Mouse (Mus musculus): ENCODE results near the gene Cdh22. TPM values are rescaled to one million over a fixed set of nuclear protein-coding genes. Genes with fewer than 3 reads are reported as not detected.

The Cdh22 gene
- polyA plus RNA-seq, 1 experiment from 2014 or later = 9.0 TPM

DNA sequence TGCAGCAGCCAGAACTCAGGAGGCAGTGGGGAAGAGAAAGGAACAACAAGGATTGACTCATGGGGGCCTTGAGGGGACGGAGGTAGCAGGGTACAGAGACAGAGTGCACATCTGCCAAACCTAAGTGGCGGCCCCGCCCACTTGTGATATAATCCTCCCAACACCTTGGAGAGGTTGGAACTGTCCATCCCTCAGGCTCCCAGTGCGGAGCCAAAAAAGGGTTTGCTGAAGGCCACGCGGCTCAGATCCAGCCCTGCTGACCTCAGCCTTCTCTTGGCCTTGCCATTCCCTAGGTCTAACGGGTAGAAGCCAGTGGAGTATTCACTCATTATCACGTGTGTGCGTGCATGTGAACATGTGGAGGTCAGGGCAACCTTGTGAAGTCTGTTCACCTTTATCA, 154.0 kb downstream of the Cdh22 start:
- H3K27me3 ChIP-seq (ENCODE audit: control insufficient read depth, insufficient read depth, low read length) = peaks cover 9% of the 10 kb centered on the region; the same call in 1 of the 2 replicates
- no peaks in the 10 kb centered on the region for H3K9me3 ChIP-seq (ENCODE audit: control insufficient read depth, low read length)
- H3K4me3 ChIP-seq (ENCODE audit: low read depth, low read length) = no peak overlapping the region
- H3K4me1 ChIP-seq (ENCODE audit: control insufficient read depth, insufficient read depth, low read length) = peaks cover 30% of the 10 kb centered on the region
- no peaks in the 10 kb centered on the region for H3K36me3 ChIP-seq (ENCODE audit: control insufficient read depth, insufficient read depth, low read length)
- H3K4me2 ChIP-seq (ENCODE audit: low read depth, low read length) = no peak overlapping the region
- no peak overlapping the region for H3K27ac ChIP-seq (ENCODE audit: low read depth, low read length)
- WGBS = 28% methylated on average over 9 of the region's 9 CpGs
- no peak for ATAC-seq (ENCODE audit: low read depth)
- no peak overlapping the region for H3K9ac ChIP-seq (replicated peaks; ENCODE audit: low read depth, low read length)

DNA sequence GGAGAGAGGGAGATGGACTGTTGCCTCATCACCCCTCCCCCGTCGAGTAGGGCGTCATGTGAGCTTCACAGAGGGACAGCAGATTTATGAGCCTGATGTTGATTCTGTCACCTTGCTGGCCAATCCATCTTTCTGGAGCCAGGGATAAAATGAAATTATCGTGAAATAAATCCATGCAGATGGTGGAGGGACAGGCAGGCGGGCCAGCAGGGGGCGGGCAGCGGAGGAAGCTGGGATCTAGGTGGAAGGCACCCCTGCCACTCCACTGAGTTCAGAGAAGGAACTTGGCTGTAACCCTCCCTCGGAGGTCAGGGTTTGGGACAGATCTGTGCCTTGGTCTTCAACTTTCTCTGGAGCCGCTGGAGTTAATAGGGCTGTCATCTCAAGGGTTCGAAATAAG, 156.0 kb downstream of the Cdh22 start:
- Histone ChIP-seq H3K4me2 (ENCODE audit: low read depth, low read length) (no peak overlapping the region), H3K9me3 (ENCODE audit: control insufficient read depth, low read length) (no peaks in the 10 kb centered on the region), H3K4me3 (ENCODE audit: low read depth, low read length) (no peak overlapping the region), H3K36me3 (ENCODE audit: control insufficient read depth, insufficient read depth, low read length) (no peaks in the 10 kb centered on the region), H3K4me1 (ENCODE audit: control insufficient read depth, insufficient read depth, low read length) (peaks cover 30% of the 10 kb centered on the region), H3K27me3 (ENCODE audit: control insufficient read depth, insufficient read depth, low read length) (peaks cover 15% of the 10 kb centered on the region), H3K9ac (replicated peaks; ENCODE audit: low read depth, low read length) (no peak overlapping the region), H3K27ac (ENCODE audit: low read depth, low read length) (no peak overlapping the region)
- WGBS = 21% methylated on average over 10 of the region's 10 CpGs
- no peak for ATAC-seq (ENCODE audit: low read depth)

DNA sequence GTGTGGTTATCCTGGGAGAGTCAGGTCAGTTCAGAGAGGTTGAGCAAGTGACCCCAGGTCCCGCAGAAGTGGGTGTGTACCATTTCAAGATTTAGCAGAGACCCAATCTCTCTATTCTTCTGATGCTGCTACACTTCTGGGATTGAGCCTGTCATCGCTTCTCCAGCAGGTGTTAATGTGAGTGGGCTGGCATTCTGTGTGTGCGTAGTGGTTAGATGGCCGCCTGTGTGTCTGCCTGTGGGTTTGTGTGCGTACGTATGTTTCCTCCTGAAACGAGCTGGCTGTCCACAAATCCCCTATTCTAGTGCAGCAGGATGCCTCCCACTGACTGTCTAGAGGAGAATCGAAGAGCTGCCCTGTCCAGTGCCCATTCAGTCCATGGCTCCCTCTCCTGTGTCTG, 156.6 kb downstream of the Cdh22 start:
- Histone ChIP-seq H3K27me3 (ENCODE audit: control insufficient read depth, insufficient read depth, low read length) (peaks cover 16% of the 10 kb centered on the region), H3K9ac (replicated peaks; ENCODE audit: low read depth, low read length) (no peak overlapping the region)
- ATAC-seq (ENCODE audit: low read depth) = no peak

DNA sequence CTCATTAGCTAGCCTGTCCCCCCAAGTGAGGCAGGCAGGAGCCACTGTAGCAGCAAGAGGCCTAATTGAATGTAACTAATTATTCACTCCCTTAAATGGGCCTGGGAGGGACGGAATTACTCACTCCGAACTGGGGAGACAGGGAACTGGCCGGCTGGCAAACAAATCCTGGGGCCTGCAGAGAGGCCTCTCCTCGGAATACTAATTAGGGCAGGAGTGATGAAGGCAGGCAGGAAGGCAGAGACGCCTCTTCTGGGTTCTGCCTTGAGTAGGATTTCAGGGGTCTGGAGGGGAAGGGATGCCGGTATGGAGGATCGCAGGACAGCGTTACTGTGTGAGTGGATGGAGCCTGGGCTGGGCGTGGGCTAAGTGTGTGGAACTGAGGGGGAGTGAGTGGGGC, 157.6 kb downstream of the Cdh22 start:
- peaks cover 18% of the 10 kb centered on the region for H3K27me3 ChIP-seq (ENCODE audit: control insufficient read depth, insufficient read depth, low read length)

More for the DNA sequence above, 156.6 kb downstream of the Cdh22 start:
- Histone ChIP-seq H3K4me3 (ENCODE audit: low read depth, low read length) (no peak overlapping the region), H3K27ac (ENCODE audit: low read depth, low read length) (no peak overlapping the region), H3K4me2 (ENCODE audit: low read depth, low read length) (no peak overlapping the region), H3K4me1 (ENCODE audit: control insufficient read depth, insufficient read depth, low read length) (peaks cover 33% of the 10 kb centered on the region), H3K9me3 (ENCODE audit: control insufficient read depth, low read length) (no peaks in the 10 kb centered on the region), H3K36me3 (ENCODE audit: control insufficient read depth, insufficient read depth, low read length) (no peaks in the 10 kb centered on the region)
- 68% methylated on average over 8 of the region's 8 CpGs for WGBS

DNA sequence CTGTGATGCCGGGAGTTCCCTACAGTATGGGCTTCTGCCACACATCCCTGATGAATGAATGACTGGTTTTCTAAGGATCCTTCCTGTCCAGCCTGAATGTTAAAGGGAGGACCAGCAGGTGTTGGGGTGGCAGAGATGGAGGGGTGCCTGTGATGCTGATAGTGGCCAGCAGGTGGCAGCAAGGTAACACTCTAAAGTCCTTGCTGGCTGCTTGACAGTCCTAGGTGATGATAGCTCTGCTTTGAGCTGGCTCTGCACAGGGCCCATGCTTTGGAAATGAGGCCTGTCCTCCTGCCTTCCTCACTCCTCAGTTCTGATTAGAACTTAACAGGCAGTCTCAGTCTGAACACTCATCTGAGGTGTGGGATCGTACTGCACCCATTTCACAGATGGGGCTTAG, 159.7 kb downstream of the Cdh22 start:
- H3K27ac ChIP-seq (ENCODE audit: low read depth, low read length) = no peak overlapping the region
- 40% methylated on average over 2 of the region's 2 CpGs for WGBS
- peaks cover 36% of the 10 kb centered on the region for H3K4me1 ChIP-seq (ENCODE audit: control insufficient read depth, insufficient read depth, low read length)
- H3K9ac ChIP-seq (replicated peaks; ENCODE audit: low read depth, low read length) = no peak overlapping the region
- peak; percentile 60; the same call in 1 of the 2 replicates for ATAC-seq (ENCODE audit: low read depth)
- H3K4me3 ChIP-seq (ENCODE audit: low read depth, low read length) = no peak overlapping the region
- H3K4me2 ChIP-seq (ENCODE audit: low read depth, low read length) = no peak overlapping the region
- H3K9me3 ChIP-seq (ENCODE audit: control insufficient read depth, low read length) = no peaks in the 10 kb centered on the region
- no peaks in the 10 kb centered on the region for H3K36me3 ChIP-seq (ENCODE audit: control insufficient read depth, insufficient read depth, low read length)
- peaks cover 18% of the 10 kb centered on the region for H3K27me3 ChIP-seq (ENCODE audit: control insufficient read depth, insufficient read depth, low read length)

More for the DNA sequence above, 157.6 kb downstream of the Cdh22 start:
- Histone ChIP-seq H3K9ac (replicated peaks; ENCODE audit: low read depth, low read length) (no peak overlapping the region), H3K9me3 (ENCODE audit: control insufficient read depth, low read length) (no peaks in the 10 kb centered on the region), H3K4me1 (ENCODE audit: control insufficient read depth, insufficient read depth, low read length) (peaks cover 33% of the 10 kb centered on the region), H3K36me3 (ENCODE audit: control insufficient read depth, insufficient read depth, low read length) (no peaks in the 10 kb centered on the region), H3K4me3 (ENCODE audit: low read depth, low read length) (no peak overlapping the region), H3K27ac (ENCODE audit: low read depth, low read length) (peak overlapping the region; percentile 48; the same call in 1 of the 2 replicates), H3K4me2 (ENCODE audit: low read depth, low read length) (no peak overlapping the region)
- peak; percentile 53 for ATAC-seq (ENCODE audit: low read depth)
- 4% methylated on average over 9 of the region's 9 CpGs for WGBS

DNA sequence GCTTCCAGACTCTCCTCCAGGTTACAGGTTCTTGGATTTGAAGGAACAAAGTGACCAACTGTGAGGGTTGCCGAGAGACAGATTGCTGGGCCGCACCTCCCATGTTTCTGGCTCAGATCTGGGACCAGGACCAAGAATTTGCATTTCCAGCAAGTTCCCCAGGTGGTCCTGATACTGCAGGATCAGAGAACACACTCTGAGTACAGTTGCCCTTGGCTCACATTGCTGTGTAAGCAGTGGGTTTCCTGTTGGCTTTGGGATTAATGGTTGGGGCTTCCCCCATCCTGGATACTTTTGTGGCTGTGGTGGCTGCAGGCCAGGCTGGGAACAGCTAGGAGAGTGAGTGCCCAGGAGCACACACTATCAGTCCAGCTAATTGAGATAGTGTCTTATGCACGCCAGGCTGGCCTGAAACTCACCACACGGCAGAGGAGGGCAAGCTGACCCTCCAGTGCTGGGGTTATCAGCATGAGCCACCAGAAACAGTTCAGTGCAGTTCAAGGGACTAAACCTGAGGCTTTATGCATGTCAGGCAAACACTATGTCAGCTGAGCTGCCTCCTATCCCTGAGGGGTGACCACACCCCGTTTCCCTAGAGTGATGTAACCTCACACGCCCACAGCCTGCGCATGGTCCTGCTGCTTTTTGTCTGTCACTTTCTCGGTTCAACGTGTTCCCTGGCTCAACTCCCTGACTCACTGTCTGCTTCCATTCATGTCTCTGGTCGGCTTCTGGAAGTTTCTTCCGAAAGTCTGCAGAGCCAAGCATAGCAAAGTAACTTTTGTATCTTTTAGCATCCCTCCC, 160.4 kb downstream of the Cdh22 start:
- ATAC-seq (ENCODE audit: low read depth) = no peak
- H3K4me2 ChIP-seq (ENCODE audit: low read depth, low read length) = no peak overlapping the region
- H3K9ac ChIP-seq (replicated peaks; ENCODE audit: low read depth, low read length) = no peak overlapping the region
- peaks cover 37% of the 10 kb centered on the region for H3K4me1 ChIP-seq (ENCODE audit: control insufficient read depth, insufficient read depth, low read length)
- H3K9me3 ChIP-seq (ENCODE audit: control insufficient read depth, low read length) = no peaks in the 10 kb centered on the region
- WGBS = 52% methylated on average over 11 of the region's 11 CpGs
- H3K27ac ChIP-seq (ENCODE audit: low read depth, low read length) = no peak overlapping the region
- H3K36me3 ChIP-seq (ENCODE audit: control insufficient read depth, insufficient read depth, low read length) = no peaks in the 10 kb centered on the region
- no peak overlapping the region for H3K4me3 ChIP-seq (ENCODE audit: low read depth, low read length)
- H3K27me3 ChIP-seq (ENCODE audit: control insufficient read depth, insufficient read depth, low read length) = peaks cover 15% of the 10 kb centered on the region

DNA sequence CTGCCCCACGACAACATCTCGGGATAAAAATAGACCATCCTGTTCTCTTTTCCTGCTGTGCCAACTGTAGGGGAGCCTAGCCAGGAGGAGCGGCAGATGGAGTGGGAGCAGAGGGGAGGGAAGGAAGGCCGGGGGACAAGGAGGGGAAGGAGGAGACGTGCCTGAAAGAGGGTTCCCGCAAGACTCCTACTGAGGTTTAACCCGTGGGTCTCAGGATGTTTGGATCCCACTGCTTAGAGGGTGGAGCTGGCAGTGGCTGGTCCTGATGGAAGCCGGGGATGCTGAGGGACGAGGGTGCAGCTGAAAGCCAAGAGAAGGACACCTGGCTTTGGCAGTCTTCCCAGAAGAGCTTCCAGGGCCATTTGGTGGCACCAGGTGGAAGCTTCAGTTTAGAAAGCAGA, 161.3 kb downstream of the Cdh22 start:
- Histone ChIP-seq H3K27ac (ENCODE audit: low read depth, low read length) (no peak overlapping the region), H3K4me2 (ENCODE audit: low read depth, low read length) (no peak overlapping the region), H3K9me3 (ENCODE audit: control insufficient read depth, low read length) (no peaks in the 10 kb centered on the region), H3K4me1 (ENCODE audit: control insufficient read depth, insufficient read depth, low read length) (peaks cover 31% of the 10 kb centered on the region), H3K27me3 (ENCODE audit: control insufficient read depth, insufficient read depth, low read length) (peaks cover 14% of the 10 kb centered on the region), H3K9ac (replicated peaks; ENCODE audit: low read depth, low read length) (no peak overlapping the region), H3K36me3 (ENCODE audit: control insufficient read depth, insufficient read depth, low read length) (no peaks in the 10 kb centered on the region), H3K4me3 (ENCODE audit: low read depth, low read length) (no peak overlapping the region)
- 21% methylated on average over 9 of the region's 9 CpGs for WGBS
- no peak for ATAC-seq (ENCODE audit: low read depth)

DNA sequence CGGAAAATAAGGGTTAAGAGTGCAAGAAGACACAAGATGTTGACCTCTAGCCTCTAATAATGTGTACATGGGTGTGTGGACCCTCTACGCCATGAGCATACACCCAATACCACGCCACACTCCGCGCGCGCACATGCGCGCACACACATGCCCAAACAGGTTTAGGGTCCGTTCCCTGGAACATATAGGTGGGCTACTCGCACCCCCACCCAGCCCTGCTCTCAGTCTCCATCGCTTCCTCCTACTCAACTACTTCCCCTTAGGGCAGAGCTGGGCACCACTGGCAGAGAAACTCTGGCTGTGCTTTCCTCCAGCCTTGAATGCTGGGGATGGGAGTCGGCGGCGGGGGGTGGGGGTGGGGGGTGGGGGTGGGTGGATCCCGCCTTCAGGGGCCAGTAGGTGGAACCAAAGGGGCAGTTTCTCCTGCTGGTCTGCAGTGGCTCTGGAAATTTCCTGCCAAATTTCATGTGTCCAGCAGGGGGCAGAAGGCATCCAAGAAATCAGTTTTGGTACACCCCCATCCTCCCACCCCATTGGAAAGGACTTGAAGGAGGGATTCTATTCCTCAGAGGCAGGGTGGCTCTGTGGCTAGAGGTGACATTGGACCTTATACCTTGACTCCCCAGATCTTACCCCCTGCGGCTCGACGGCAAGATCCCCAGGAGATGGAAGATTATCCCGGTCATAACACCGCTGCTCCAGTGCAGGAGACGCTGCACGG, 164.4 kb downstream of the Cdh22 start:
- Histone ChIP-seq H3K4me3 (ENCODE audit: low read depth, low read length) (no peak overlapping the region), H3K9me3 (ENCODE audit: control insufficient read depth, low read length) (no peaks in the 10 kb centered on the region), H3K27ac (ENCODE audit: low read depth, low read length) (no peak overlapping the region), H3K9ac (replicated peaks; ENCODE audit: low read depth, low read length) (no peak overlapping the region), H3K27me3 (ENCODE audit: control insufficient read depth, insufficient read depth, low read length) (peaks cover 9% of the 10 kb centered on the region), H3K4me1 (ENCODE audit: control insufficient read depth, insufficient read depth, low read length) (0 out of 2 replicates have a peak, but pooled peaks cover 6% of the 10 kb centered on the region), H3K36me3 (ENCODE audit: control insufficient read depth, insufficient read depth, low read length) (no peaks in the 10 kb centered on the region), H3K4me2 (ENCODE audit: low read depth, low read length) (no peak overlapping the region; the same call in 1 of the 2 replicates)
- 0 out of 2 replicates have a peak, but pooled peaks have one; percentile 9 for ATAC-seq (ENCODE audit: low read depth)
- 23% methylated on average over 23 of the region's 23 CpGs for WGBS

DNA sequence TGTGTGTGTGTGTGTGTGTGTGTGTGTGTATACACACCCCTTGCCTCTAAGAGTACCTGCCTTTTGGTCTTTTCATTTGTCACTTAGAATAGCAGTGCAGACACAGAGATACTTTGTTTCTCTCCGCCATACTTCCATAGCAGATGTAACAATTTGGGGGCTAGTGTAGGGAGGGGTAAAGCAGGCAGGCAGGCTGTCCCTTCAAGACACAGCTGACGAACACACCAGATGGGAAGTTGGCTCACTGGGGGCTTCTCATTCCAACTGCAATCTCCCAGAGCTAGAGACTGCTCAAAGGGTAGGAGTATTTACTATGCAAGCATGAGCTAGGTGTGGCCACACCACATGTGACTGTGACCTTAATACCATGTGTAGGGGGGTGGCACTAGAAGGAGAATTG, 165.8 kb downstream of the Cdh22 start:
- no peak overlapping the region for H3K27ac ChIP-seq (ENCODE audit: low read depth, low read length)
- 0 out of 2 replicates have a peak, but pooled peaks cover 6% of the 10 kb centered on the region for H3K4me1 ChIP-seq (ENCODE audit: control insufficient read depth, insufficient read depth, low read length)
- 63% methylated on average over 2 of the region's 2 CpGs for WGBS
- no peaks in the 10 kb centered on the region for H3K36me3 ChIP-seq (ENCODE audit: control insufficient read depth, insufficient read depth, low read length)
- ATAC-seq (ENCODE audit: low read depth) = no peak
- H3K4me3 ChIP-seq (ENCODE audit: low read depth, low read length) = no peak overlapping the region
- H3K9me3 ChIP-seq (ENCODE audit: control insufficient read depth, low read length) = no peaks in the 10 kb centered on the region
- no peak overlapping the region for H3K9ac ChIP-seq (replicated peaks; ENCODE audit: low read depth, low read length)
- 0 out of 2 replicates have a peak, but pooled peaks cover 2% of the 10 kb centered on the region for H3K27me3 ChIP-seq (ENCODE audit: control insufficient read depth, insufficient read depth, low read length)
- no peak overlapping the region for H3K4me2 ChIP-seq (ENCODE audit: low read depth, low read length)
